Mouse (Mus musculus): Measurements from ENCODE around the gene Zfp827.

GRCm38 (mm10) chr8:79124231-79124630 lies 96.0 kb downstream of the Zfp827 start:
- TF ChIP-seq POLR2A (IDR thresholded peaks at IDR 0.05; ENCODE audit: low read depth, low read length) (no peak), CTCF (IDR thresholded peaks at IDR 0.05; ENCODE audit: borderline replicate concordance, insufficient read depth, low read length) (no peak)

All from embryonic fibroblast, embryonic 13.5 days (primary cell).